Mouse (Mus musculus): ENCODE measurements around the gene Ulk4. TPM values are rescaled to one million over a fixed set of nuclear protein-coding genes. Genes with fewer than 3 reads are reported as not detected.

Ulk4 gene
- polyA plus RNA-seq, 1 experiment: 7.4 TPM

DNA sequence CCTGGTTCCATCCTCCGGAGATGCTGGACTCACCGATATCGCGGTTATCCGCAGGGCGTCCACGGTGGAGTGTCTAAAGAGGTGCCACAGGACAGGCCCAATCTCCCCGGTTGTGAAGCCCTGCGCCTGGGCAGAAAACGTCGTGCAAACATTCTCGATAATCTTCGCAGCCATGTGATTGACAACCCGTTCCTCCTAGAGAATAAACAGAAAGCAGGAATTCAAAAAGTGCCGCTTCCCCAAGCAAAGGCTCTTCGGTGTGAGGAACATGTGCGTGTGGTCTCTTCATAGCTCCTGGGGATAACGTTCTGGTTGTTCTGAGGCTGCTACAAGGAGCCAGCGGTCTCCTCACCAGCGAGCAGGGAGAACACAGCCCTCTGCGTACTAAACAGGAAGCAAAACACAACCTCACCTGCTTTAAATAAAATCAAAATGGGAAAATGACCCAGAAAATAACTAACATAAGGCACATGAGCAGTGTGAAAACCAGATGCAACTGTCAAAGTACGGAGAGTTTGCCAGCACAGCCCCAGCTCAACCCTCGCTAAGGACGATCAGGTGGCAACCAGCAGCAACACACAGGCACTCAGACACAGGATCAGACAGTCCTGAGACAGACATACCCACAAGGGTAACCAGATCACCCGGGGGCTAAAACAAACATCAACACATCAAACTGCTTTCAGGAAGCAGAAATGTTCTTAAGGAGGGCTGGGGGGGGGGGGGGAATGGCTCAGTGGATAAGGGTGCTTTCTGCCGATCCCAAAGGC lies 84.2 kb downstream of the Ulk4 start:
- DNase-seq (ENCODE audit: low read depth): no peak

DNA sequence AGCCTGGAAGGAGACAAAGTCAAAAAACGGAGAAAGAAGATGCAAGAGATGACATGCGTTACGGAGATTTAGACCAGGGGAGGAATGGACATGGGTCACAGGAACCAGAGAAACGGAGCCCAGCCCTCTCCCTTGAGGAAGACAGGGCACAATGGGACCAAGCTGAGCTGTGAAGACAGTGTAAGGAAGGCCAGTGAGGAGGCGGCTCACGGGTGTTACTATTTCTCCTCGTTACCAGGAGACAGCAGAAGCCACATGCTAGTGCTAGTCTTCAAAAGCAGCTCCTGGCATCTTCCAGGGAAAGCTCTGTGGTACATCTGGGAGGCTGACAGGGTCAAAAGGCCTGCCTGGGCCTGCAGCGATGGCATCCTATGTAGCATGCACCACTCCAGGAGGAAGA lies 89.2 kb downstream of the Ulk4 start:
- no peak for DNase-seq (ENCODE audit: low read depth)

DNA sequence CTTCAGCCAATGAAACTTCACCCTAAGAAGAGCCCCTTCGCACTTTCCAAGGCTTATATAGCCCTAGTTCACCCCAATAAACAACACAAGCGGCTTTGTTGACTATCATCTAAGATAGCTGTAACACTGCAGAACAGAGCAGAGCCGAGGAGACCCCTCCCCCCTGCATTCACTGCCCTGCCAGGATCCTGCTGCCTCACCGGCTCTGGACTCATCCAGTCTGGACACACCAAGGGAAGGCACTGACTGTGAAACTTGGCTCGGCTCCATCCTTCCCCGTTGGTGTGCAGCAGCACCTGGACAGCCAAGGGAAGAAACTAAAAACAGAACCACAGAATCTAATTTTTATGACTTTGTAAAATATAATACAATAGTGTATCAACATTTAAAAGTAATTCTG lies 91.2 kb downstream of the Ulk4 start:
- DNase-seq (ENCODE audit: low read depth): no peak

DNA sequence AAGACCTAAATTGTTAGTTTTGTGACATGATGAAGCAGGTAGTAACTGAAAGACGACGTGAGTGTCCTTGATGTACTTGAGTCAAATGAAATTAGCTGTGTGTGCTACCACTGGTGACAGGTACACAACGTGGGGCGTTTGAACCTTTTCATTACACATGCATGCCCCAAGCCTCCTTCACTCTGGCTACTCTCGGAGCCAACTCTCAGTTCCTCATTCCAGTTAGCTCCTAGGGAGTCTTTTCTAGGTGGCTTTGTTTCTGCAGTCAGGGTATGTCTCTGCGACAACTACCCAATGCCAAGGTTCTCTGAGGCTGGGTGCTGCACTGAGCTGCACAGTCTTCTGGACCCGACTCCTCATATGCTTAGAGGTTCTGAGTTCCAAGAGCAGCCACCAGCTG lies 100.6 kb downstream of the Ulk4 start:
- DNase-seq (ENCODE audit: low read depth): no peak

DNA sequence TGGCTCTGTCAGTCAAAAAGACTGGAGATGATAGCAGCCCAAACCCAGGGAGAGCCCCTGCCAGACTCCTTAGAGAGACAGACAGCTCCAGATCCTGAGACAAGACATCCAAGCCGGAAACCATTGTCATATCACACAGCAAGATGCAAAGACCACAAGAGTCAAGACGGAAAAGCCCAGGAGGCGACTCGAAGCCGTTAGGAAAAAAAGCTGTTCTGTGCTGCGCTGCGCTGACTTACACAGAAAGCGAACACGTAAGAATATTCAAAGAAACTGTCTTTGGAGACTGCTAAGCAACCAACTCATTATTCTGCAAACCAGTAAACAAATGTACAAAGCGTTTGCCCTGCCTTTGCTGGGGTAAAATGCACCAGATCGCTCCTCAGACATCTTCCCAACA lies 101.8 kb downstream of the Ulk4 start:
- DNase-seq (ENCODE audit: low read depth): no peak

DNA sequence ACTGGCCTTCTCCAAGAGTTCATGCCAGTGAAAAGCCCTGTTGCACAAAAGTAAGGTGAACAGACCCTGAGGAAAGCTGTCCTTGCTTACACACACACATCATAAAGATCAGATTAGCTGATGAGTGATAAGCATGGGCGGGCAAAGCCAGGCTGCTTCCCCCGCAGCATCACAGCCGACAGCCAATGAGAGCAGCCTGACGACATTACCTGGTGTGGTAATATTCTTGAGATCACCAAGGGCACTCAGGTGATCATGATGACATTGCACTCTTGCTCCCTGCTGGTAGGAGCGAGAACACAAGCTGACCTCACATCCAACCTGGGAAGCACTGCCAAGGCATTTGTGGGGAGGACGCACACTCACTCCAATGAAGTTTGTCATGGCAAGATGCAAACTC lies 104.9 kb downstream of the Ulk4 start:
- peak; percentile 54 for DNase-seq (ENCODE audit: low read depth)

DNA sequence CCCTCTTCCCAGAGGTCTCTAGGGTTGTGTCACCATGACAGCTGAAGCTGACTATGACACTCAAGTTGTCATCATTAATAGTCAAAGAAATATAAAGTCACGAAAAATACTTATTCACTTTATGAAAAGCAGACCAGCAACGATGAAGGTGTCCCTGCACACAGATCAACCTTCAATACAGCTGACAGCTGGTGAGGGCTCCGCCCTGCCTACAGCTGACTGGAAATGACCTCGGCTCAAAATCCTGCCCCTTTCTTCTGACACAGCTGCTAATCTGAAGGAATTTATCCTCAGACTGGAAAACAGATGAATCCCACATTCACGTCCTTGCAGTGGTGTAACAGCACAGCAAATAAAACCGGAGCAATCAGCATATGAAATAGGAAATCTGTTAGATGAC lies 105.4 kb downstream of the Ulk4 start:
- DNase-seq (ENCODE audit: low read depth): no peak

DNA sequence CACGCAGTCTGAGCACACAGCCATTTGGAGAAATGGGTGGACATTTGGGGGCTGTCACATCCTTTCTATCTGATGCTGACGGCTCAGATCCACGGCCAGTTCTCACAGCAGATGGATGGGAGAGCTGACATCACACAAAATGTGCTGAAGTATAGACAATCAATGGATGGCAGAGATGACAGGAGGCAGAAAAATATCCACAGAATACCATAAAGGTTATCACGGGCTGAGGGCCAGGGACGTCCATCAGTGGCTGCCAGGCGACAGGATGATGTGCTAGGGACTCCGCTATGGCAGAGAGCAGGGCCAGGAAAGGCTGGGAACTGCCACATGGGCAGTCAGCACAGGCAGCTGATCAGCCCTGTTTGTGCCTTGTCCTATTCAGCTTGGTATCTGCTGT lies 112.4 kb downstream of the Ulk4 start:
- no peak for DNase-seq (ENCODE audit: low read depth)

DNA sequence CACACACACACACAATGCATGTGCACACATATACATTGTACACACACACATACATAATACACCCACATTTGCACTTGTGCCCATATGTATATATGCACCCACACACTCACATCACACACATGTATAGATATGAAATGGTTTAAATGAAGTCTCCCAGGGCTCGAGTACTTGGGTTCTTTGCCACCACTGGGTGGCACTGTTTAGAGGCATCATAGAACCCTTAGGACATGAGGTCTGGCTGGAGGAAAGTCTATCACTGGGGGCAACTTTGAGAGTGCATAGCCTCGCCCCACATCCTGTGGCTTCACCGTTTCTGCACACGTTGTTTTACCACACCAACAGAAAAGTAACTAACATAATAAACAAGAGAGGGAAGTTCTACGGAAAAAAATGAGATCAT lies 114.2 kb downstream of the Ulk4 start:
- DNase-seq (ENCODE audit: low read depth): no peak

DNA sequence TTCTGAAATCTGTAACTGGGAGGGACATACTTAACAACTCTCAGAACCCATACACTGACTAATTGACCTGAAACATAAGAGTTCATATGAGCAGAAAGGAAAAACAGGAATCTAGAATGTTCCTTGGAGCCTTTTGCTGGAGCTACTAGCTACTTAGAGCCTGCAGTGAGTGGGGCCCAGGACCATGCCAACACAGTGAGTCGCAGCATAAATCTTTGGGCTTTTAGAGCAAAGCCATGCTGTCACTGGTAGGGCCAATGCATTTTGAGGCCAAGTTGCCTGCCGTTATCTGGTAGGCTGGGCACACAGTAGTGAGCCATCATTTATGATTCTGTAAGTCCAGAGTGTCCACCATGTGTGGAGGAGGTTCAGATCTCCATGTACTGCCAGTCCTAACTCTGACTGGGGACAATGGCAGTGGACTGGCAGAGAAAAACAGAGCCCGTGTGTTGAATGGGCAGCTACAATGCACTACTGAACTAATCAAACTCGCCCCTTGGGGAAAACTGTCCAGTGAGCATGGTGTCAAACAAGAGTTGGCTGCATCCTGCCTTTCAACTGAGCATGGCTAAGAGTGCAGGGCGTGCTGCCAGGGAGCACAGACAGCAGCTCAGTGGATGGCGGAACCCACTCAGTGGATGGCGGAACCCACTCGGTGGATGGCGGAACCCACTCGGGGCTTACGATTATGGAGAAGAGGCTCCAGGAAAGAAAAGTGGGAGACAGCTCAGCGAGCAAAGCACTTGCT lies 115.0 kb downstream of the Ulk4 start:
- DNase-seq (ENCODE audit: low read depth): no peak

DNA sequence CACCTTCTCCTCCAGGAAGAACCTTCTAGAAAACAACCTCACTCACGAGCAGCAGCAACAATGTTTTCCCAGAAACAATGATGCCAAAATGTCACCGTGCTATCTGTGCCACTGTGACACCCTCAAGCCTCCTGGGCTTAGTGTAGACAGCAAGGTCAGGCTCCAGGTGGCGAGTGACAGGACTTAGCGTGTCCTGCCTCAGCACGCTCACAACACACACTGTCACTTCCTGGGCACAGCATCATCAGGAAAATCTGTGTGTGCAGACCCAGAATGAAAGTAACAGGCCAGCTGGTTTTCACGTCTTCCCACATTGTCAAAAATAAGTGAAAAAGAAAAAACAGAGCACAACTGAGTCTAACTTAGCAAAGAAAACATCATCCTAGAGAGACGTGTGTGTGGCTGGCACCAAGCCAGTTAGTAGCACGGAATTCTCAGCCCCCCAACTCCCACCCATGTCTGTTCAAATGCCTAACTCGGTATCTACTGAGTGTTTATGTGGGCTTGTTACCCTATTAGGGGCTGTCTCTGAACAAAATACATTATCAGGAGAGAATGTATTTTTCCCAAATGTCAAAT lies 120.7 kb downstream of the Ulk4 start:
- no peak for DNase-seq (ENCODE audit: low read depth)

DNA sequence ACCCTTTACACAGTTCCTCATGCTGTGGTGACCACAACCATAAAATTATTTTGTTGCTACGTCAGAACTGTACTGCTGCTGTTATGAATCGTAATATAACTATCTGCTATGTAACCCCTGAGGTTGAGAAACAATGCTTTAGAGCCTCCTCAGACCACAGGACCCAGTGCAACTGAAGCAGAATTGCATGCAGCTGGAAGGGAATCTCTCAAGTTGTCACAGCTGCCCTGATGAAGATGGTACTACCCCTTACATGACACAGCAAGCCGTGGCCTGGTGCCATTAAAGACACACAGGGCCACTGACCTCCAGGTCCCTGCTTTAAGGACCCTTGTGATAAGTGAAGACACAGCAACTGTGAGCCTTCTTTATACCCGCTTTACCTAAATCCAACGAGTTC lies 123.7 kb downstream of the Ulk4 start:
- no peak for DNase-seq (ENCODE audit: low read depth)

DNA sequence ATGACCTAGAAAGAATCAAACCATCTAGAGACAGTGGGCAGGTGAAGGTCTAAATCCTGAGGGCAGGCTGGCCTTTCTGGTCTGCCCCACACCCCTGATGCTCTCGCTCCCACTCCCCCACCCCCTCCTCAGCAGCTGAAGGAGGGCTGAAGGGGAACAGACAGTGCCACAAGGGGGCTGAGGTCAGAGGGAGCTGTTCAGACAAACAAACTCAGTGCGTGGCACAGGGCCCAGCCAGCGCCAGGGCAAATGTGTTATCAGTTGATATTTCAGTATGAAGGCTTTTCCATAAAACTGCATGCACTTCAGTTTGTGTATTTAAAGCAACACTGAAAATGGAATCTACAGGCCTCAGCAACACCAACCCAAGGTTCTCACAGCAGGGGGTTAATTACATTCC lies 128.4 kb downstream of the Ulk4 start:
- DNase-seq (ENCODE audit: low read depth): no peak

DNA sequence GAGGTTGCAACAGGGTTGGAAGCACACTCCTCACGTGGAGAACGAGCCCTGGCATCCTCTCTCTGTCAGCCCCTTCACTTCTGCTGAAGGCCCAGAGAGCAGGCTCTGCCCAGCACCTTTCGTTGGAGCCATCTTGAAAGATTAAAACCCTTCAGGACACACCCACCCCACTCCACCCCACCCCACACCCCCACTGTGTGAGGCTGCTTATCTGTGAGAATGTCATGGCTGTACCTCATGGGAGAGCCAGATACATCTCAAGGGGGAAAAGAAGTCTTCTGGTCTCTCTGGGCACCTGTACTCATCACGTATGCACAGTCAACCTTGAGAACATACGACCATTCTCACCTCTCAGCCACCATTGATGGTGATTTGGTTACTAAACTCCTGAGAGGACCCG lies 133.8 kb downstream of the Ulk4 start:
- no peak for DNase-seq (ENCODE audit: low read depth)

DNA sequence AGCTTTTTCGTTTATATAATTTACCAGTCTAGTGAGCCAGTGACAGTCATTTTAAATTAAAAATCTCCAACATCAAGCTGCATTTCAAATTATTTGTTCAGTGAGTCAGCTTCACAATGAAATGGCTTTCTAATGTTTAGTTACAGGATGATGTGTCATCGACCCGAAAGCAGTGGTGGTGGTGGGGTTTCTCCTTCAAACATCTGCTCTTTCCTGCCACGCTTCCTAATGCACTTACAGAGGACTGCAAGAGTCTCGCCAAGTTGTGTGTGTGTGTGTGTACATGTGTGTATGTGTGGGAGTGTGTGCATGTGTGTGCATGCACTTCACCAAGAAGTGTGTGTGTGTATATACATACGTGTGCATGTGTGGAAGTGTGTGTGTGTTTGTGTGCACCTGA lies 144.4 kb downstream of the Ulk4 start:
- no peak for DNase-seq (ENCODE audit: low read depth)

DNA sequence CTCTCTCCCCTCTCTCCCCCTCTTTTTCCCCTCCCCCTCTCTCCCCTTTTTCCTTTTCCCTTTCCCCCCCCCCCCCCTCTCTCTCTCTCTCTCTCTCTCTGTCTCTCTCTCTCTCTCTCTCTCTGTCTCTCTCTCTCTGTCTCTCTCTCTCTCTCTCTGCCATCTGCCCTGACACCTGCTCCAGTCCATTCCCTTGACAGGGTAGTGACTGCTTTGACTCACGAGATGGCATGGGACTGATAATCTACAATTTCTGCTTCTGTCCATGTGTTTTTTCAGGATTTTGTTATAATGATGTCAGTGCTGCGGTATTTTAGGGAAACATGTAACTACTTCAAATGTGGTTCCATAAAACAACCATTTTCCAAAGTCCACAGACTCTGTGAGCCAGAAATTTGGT lies 147.5 kb downstream of the Ulk4 start:
- no peak for DNase-seq (ENCODE audit: low read depth)

DNA sequence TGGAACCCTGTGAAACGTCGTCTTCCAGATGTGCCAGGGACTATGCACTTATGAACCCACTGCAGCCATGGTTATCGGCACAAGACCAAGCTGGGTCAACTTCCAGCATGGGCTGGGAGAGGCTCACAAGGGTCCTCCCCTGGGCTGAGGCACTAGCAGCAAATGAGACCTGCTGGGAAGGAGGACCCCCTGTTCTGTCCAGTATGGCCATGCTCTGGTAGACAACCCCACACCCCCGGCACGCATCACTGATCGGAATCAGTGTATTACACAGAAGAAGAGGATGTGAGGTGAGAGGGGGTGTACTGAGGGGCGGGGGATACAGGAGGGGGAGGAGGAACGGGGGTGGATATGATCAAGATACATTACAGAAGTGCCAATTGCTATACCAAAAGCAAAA lies 148.1 kb downstream of the Ulk4 start:
- no peak for DNase-seq (ENCODE audit: low read depth)

DNA sequence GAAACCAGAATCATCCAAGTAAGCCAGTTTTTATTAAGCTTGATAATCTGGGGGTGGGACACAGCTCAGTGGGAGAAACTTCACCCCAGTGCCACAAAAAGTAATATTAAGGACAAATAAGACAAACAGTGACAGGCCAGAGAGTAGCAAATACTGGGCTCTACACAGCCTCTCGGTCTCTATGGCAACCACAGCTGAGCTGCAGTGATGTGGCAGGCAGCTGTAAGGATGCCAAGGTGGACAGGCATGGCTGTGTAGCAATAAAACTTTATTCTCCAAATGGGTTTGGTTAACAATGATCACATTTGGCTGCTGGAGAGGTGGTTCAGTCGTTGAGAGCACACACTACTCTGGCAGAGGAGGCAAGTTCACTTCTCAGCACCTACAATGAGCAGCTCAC lies 150.0 kb downstream of the Ulk4 start:
- DNase-seq (ENCODE audit: low read depth): no peak

DNA sequence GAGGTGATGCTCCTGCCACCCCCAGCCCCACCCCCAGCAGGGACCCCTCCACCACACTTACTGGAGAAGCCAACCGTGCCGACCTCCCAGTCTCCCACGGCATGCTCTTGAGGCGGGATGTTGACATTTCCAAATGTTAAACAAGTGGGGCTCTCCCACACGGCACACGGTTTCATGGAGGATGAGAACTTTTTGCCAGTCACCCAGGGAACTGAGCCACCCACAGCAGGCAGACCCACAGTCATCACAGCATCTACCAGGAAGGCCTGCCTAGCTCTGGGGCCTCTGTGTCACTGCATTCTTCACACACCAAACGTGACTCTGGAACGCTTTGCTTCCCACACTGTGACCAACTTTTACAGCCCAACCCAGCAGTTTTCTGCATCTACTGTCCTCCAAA lies 152.3 kb downstream of the Ulk4 start:
- no peak for DNase-seq (ENCODE audit: low read depth)

DNA sequence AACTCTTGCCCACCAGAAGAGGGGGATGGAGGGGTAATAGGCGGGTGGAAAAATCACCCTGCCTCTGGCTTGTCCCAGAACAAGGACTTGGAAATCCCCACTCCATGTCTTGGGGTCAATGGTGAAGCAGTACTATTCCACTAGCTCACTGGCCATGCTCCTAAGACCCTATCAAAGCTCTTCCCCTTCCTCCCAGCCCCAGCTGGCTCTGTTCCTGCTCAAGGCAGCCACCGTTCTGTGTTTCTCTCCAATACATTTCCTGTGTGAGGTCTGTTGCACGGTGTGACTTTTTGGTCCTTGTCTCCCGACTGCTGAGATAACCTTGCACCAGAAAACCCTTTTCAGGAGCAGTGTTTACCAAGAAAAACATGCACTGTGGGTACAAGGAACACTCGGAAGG lies 155.0 kb downstream of the Ulk4 start:
- DNase-seq (ENCODE audit: low read depth): no peak

DNA sequence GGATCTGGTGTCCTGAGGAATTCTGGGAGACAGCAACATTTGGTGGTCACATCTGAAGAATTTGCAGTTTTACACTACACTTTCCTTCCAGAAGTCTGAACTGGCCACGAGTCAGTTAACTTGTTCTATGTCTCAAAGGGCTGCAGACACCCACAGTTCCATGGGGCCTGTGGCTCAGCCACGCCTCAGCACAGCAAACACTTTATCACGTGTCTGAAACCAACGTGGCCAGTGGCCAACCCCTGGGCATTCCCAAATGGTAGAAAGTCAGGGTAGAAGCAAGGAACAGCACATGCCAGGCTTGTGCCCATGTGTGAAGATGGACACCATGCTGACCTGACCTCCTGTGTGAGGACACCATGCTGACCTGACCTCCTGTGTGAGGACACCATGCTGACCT lies 159.1 kb downstream of the Ulk4 start:
- no peak for DNase-seq (ENCODE audit: low read depth)

DNA sequence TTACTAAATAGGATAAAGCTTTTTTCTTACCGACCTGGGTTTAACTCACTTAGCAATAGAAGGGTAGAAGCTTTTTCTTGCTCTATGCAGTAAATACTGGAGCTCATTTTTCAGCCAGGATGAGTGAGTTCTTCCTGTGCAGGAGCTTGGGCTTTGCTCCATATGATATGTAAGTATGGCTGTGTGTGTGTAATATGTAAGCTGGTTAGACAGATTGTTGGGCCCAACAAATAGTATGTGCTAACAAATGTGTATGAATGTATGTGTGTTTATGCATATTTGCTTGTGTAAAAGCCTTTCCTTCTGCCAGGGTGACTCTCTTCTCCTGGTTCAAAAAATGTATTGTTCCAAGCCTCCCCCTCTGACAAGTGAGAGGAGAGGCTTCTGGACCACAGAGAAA lies 164.9 kb downstream of the Ulk4 start:
- DNase-seq (ENCODE audit: low read depth): no peak

DNA sequence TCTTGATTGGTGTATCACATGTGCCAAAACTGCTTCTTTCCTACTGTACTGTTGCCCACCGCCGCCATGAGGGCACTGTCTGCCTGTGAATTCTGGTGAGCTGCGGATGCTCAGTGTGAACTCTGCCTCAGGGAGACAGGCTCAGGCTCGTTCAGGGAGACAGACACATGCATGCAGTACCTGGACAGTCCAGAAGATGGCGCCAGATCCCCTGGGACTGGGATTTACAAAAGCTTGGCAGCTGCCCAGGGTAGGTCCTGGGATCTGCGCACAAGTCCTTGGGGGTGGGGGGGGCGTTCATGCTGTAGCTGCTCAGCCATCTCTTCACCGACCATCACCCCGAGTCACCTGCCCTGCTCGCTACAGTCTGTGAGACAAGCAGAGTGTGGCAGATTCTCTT lies 168.9 kb downstream of the Ulk4 start:
- peak; percentile 33 for DNase-seq (ENCODE audit: low read depth)

All from gonadal fat pad, adult 2 months (tissue).